ENCODE assay signal across 8 mouse cellular contexts in genomic region chr1:7396867-7397806, GRCm38 (mm10).
DNase-seq lines count a peak whose midpoint lies in the region; ATAC-seq and TF ChIP-seq lines count a peak whose summit lies in the region.

No protein-coding gene starts in this region.

- H3K36me3 ChIP-seq in embryonic facial prominence, embryonic 14.5 days (ENCODE audit: control insufficient read depth, insufficient read depth, low read length) = no peaks in the 10 kb centered on the region
- no peaks in the 10 kb centered on the region for H3K36me3 ChIP-seq in liver, postnatal 0 days (replicated peaks; ENCODE audit: insufficient read depth, low read length)

- H3K27me3 ChIP-seq in embryonic facial prominence, embryonic 14.5 days (replicated peaks; ENCODE audit: control insufficient read depth, insufficient read depth, low read length) = no peaks in the 10 kb centered on the region
- H3K27me3 ChIP-seq in liver, postnatal 0 days (ENCODE audit: insufficient read depth, low read length) = no peaks in the 10 kb centered on the region

- TF ChIP-seq EP300 in liver, postnatal 0 days (IDR thresholded peaks at IDR 0.05; ENCODE audit: low read depth) = no peak

- DNase-seq in CD4-positive helper T cell, adult 2 months (ENCODE audit: low read depth, low spot score) = peak; percentile 84
- peak; percentile 40 to 73 for DNase-seq in adrenal gland, adult (ENCODE audit: inconsistent age in 2 of 2, low spot score in 1 of 2)
- DNase-seq in embryonic facial prominence, embryonic 14.5 days (ENCODE audit: low spot score) = peak; percentile 11
- DNase-seq in heart, adult 9 months (ENCODE audit: low spot score in 2 of 2) = peak; percentile 2 to 8
- DNase-seq in kidney, postnatal 14 days = peak; percentile 19
- peak; percentile 83 for DNase-seq in liver, postnatal 0 days
- DNase-seq in testis, postnatal 14 days (ENCODE audit: low spot score) = peak; percentile 12

- peak overlapping the region; percentile 72 for H3K4me2 ChIP-seq in embryonic facial prominence, embryonic 14.5 days (ENCODE audit: low read depth, low read length)
- peak overlapping the region; percentile 98 for H3K4me2 ChIP-seq in liver, postnatal 0 days (ENCODE audit: low read depth, low read length)

- ATAC-seq in embryonic facial prominence, embryonic 14.5 days (ENCODE audit: low read depth) = peak; percentile 88
- ATAC-seq in liver, postnatal 0 days = peak; percentile 87
- ATAC-seq in neutrophil, adult 5-6 weeks (ENCODE audit: extremely low read depth, insufficient number of reproducible peaks, low FRiP score, poor library complexity, severe bottlenecking) = peak; percentile 44

- no peaks in the 10 kb centered on the region for H3K9me3 ChIP-seq in embryonic facial prominence, embryonic 14.5 days (ENCODE audit: control insufficient read depth, low read length)
- H3K9me3 ChIP-seq in liver, postnatal 0 days (ENCODE audit: low read length) = no peaks in the 10 kb centered on the region

- 17% methylated on average over 24 of the region's 26 CpGs for WGBS in embryonic facial prominence, embryonic 14.5 days
- 7% methylated on average over 26 of the region's 26 CpGs for WGBS in liver, postnatal 0 days (ENCODE audit: insufficient replicate concordance)

- H3K4me3 ChIP-seq in embryonic facial prominence, embryonic 14.5 days (ENCODE audit: low read depth, low read length) = peak overlapping the region; percentile 78
- peak overlapping the region; percentile 59 for H3K4me3 ChIP-seq in liver, postnatal 0 days (ENCODE audit: low read depth, low read length)

- TF ChIP-seq CTCF in liver, postnatal 0 days (IDR thresholded peaks at IDR 0.05; ENCODE audit: low read depth) = peak; percentile 79

- H3K27ac ChIP-seq in embryonic facial prominence, embryonic 14.5 days (replicated peaks; ENCODE audit: low read depth, low read length) = peak overlapping the region; percentile 67; the same call in 1 of the 2 replicates
- H3K27ac ChIP-seq in liver, postnatal 0 days (ENCODE audit: low read depth) = peak overlapping the region; percentile 69

- peak overlapping the region; percentile 60 for H3K9ac ChIP-seq in embryonic facial prominence, embryonic 14.5 days (ENCODE audit: low read depth, low read length)
- H3K9ac ChIP-seq in liver, postnatal 0 days (replicated peaks) = peak overlapping the region; percentile 58

- H3K4me1 ChIP-seq in embryonic facial prominence, embryonic 14.5 days (ENCODE audit: control insufficient read depth, insufficient read depth, low read length) = no peaks in the 10 kb centered on the region
- no peaks in the 10 kb centered on the region for H3K4me1 ChIP-seq in liver, postnatal 0 days (ENCODE audit: insufficient read depth)

Comparison
In these comparisons a context has a peak if more than half of its experiments do, and no peak if none do; other contexts are left out.
1. Peak in every context shown above with its lines: DNase-seq, ATAC-seq, H3K4me3 ChIP-seq and H3K27ac ChIP-seq.
2. DNase-seq: peak in every context shown above with its lines; median percentile 84 in CD4-positive helper T cell, adult 2 months; 83 in liver, postnatal 0 days; 56 in adrenal gland, adult; 19 in kidney, postnatal 14 days; 12 in testis, postnatal 14 days; 11 in embryonic facial prominence, embryonic 14.5 days; 5 in heart, adult 9 months.